Comparison of ENCODE assay signal across 8 mouse cellular contexts in genomic region chr6:120531020-120531965, GRCm38 (mm10). TPM values are rescaled to one million over a fixed set of nuclear protein-coding genes. Genes with fewer than 3 reads are reported as not detected.
DNase-seq lines count a peak whose midpoint lies in the region; ATAC-seq lines count a peak whose summit lies in the region.

TSS of gene Hdhd5 (minus strand) at chr6:120531319.

- peaks cover 22% of the 10 kb centered on the region for H3K4me1 ChIP-seq in hindbrain, embryonic 12.5 days

- H3K4me3 ChIP-seq in hindbrain, embryonic 12.5 days, result peak within 1 kb of the TSS; percentile 87

- peak within 1 kb of the TSS; percentile 88 for H3K9ac ChIP-seq in hindbrain, embryonic 12.5 days

- H3K27ac ChIP-seq in hindbrain, embryonic 12.5 days, result peak within 1 kb of the TSS; percentile 58; the same call in 1 of the 2 replicates

- peak; percentile 96 for DNase-seq in Muller cell, postnatal 12 days (ENCODE audit: inconsistent ontology term)
- DNase-seq in cerebellum, adult 9-11 months, result peak; percentile 93
- DNase-seq in frontal cortex, postnatal 10 days (ENCODE audit: low spot score in 2 of 2), result peak; percentile 85 to 94
- DNase-seq in layer of hippocampus, postnatal 14 days (ENCODE audit: low spot score in 2 of 2), result peak; percentile 92 to 95
- DNase-seq in lung, postnatal 14 days, result peak; percentile 93
- DNase-seq in retina, adult 2 months (ENCODE audit: low read depth, low spot score), result peak; percentile 82
- peak; percentile 95 for DNase-seq in thymus, postnatal 36 days

- under 1% methylated on average over 75 of the region's 75 CpGs for WGBS in hindbrain, embryonic 12.5 days

- H3K27me3 ChIP-seq in hindbrain, embryonic 12.5 days, result no peaks in the 10 kb centered on the region

- H3K36me3 ChIP-seq in hindbrain, embryonic 12.5 days, result no peaks in the 10 kb centered on the region

- H3K9me3 ChIP-seq in hindbrain, embryonic 12.5 days (replicated peaks), result no peaks in the 10 kb centered on the region

- ATAC-seq in hindbrain, embryonic 12.5 days (ENCODE audit: low FRiP score), result peak; percentile 98

- H3K4me2 ChIP-seq in hindbrain, embryonic 12.5 days (replicated peaks), result peak within 1 kb of the TSS; percentile 62

RNA-seq across cellular contexts. Expression of gene Hdhd5, which starts in this region (rescaled TPM):
- polyA plus RNA-seq in hindbrain, embryonic 12.5 days (2016; fragmentation: Nextera tagmentation; extraction: Ambion mirVana), result 19.5 and 20.9 TPM in 2 replicates
- 10 to 100 TPM; 34.2 to 38.1 TPM for total RNA-seq in layer of hippocampus, postnatal 14 days (2021)

Comparison
In these comparisons a context has a peak if more than half of its experiments do, and no peak if none do; other contexts are left out.
1. Peak in every context shown above with its lines: DNase-seq, ATAC-seq, H3K4me3 ChIP-seq and H3K27ac ChIP-seq.